Mouse (Mus musculus) bone marrow macrophage, adult 2 months (primary cell): ENCODE data around the gene Adamts5.

Experiments used
- CTCF ChIP-seq: IDR thresholded peaks from 2 replicates; pipeline ENCODE4 v1.5.1; 2012; ENCODE audit warnings: low read depth, mild to moderate bottlenecking, low read length, moderate library complexity
- POLR2A ChIP-seq: IDR thresholded peaks from 2 replicates; pipeline ENCODE4 v1.6.1; 2012; ENCODE audit warnings: mild to moderate bottlenecking, low read depth, low read length, borderline replicate concordance

GRCm38 (mm10) chr16:85814116-85814515 lies 87.5 kb downstream of the Adamts5 start:
- TF ChIP-seq POLR2A, result no peak
- TF ChIP-seq CTCF, result no peak
